Mouse (Mus musculus) CH12.LX (cell line): ENCODE measurements around the gene Krtap1-3. TPM values are rescaled to one million over a fixed set of nuclear protein-coding genes. Genes with fewer than 3 reads are reported as not detected.

Experiments
- DNase-seq: peaks from one replicate; pipeline ENCODE4 v3.0.0-alpha.2; 2013; ENCODE audit errors: extremely low read depth
- H3K27ac ChIP-seq: 2 replicates; pipeline ENCODE4 v1.5.1; 2012; ENCODE audit warnings: low read depth, mild to moderate bottlenecking, control low read depth, moderate library complexity; ENCODE audit not compliant: insufficient read depth
- H3K27me3 ChIP-seq: replicated peaks from 2 replicates; pipeline ENCODE3; 2012; ENCODE audit warnings: inconsistent platforms
- H3K36me3 ChIP-seq, 2 experiments: replicated peaks in 1 of 2; 2 replicates each; pipeline versions ENCODE3 to v1.6.1; 2012; ENCODE audit warnings: inconsistent platforms in 1 of 2, low read length in 1 of 2, mild to moderate bottlenecking in 1 of 2, mixed read lengths in 1 of 2, moderate library complexity in 1 of 2; ENCODE audit not compliant: control insufficient read depth in 1 of 2, insufficient read depth in 1 of 2
- H3K4me1 ChIP-seq, 2 experiments: 2 replicates each; pipeline ENCODE4 v1.6.1; 2012; ENCODE audit warnings: inconsistent platforms in 1 of 2, moderate library complexity in 1 of 2; ENCODE audit not compliant: insufficient read depth in 2 of 2, control insufficient read depth in 1 of 2
- H3K4me2 ChIP-seq: 2 replicates; pipeline ENCODE4 v1.6.1; 2012; ENCODE audit warnings: low read depth, mild to moderate bottlenecking, control low read depth; ENCODE audit not compliant: poor library complexity, insufficient read depth, severe bottlenecking
- H3K4me3 ChIP-seq, 3 experiments: fragments of 150-350 bp in 1 of 3; sonication (generic) in 1 of 3; replicated peaks in 1 of 3; 2 replicates each; pipeline versions ENCODE3 to v1.5.1; 2011 to 2012; ENCODE audit warnings: low read depth in 2 of 3, low read length in 2 of 3, mild to moderate bottlenecking in 2 of 3, moderate library complexity in 2 of 3, control low read depth in 1 of 3, improper control_type of control experiment in 1 of 3, inconsistent platforms in 1 of 3, mixed read lengths in 1 of 3; ENCODE audit not compliant: poor library complexity in 1 of 3
- H3K79me2 ChIP-seq: replicated peaks from 2 replicates; pipeline ENCODE4 v1.6.1; 2012; ENCODE audit warnings: mild to moderate bottlenecking, moderate library complexity; ENCODE audit not compliant: control insufficient read depth, poor library complexity, insufficient read depth, severe bottlenecking; ENCODE audit errors: extremely low read depth
- H3K9ac ChIP-seq: 2 replicates; pipeline ENCODE4 v1.6.1; 2012; ENCODE audit warnings: low read depth, mild to moderate bottlenecking, control low read depth, moderate library complexity; ENCODE audit not compliant: insufficient read depth
- H3K9me3 ChIP-seq: replicated peaks from 2 replicates; pipeline ENCODE3; 2012; ENCODE audit warnings: low read length, inconsistent platforms, mixed read lengths
- CHD1 ChIP-seq: IDR thresholded peaks from 2 replicates; pipeline ENCODE4 v1.6.1; 2012; ENCODE audit warnings: low read depth, low read length, improper control_type of control experiment, inconsistent platforms
- CHD2 ChIP-seq: IDR thresholded peaks from 2 replicates; pipeline ENCODE4 v1.6.1; 2011; ENCODE audit warnings: low read length, improper control_type of control experiment
- GABPA ChIP-seq: IDR thresholded peaks from 2 replicates; pipeline ENCODE4 v1.6.1; 2012; ENCODE audit warnings: low read depth, low read length, improper control_type of control experiment, inconsistent platforms; ENCODE audit not compliant: insufficient replicate concordance
- HCFC1 ChIP-seq: IDR thresholded peaks from 2 replicates; pipeline ENCODE4 v1.6.1; 2012; ENCODE audit warnings: low read depth, mild to moderate bottlenecking, inconsistent platforms, low read length, improper control_type of control experiment
- JUND ChIP-seq: conservative IDR thresholded peaks from 2 replicates; pipeline ENCODE4 v1.6.1; 2011; ENCODE audit warnings: low read depth, low read length, improper control_type of control experiment
- MAFK ChIP-seq: IDR thresholded peaks from 2 replicates; pipeline ENCODE4 v1.6.1; 2011; ENCODE audit warnings: low read length, improper control_type of control experiment; ENCODE audit not compliant: insufficient replicate concordance
- MAX ChIP-seq: IDR thresholded peaks from 2 replicates; pipeline ENCODE4 v1.6.1; 2011; ENCODE audit warnings: low read length, improper control_type of control experiment
- NELFE ChIP-seq: IDR thresholded peaks from 2 replicates; pipeline ENCODE4 v1.6.1; 2011; ENCODE audit warnings: low read depth, low read length, improper control_type of control experiment
- NRF1 ChIP-seq: IDR thresholded peaks from 2 replicates; pipeline ENCODE4 v1.6.1; 2014; ENCODE audit warnings: low read depth, mild to moderate bottlenecking, inconsistent platforms, low read length, improper control_type of control experiment, moderate library complexity
- POLR2AphosphoS2 ChIP-seq: IDR thresholded peaks from 2 replicates; pipeline ENCODE4 v1.6.1; 2011; ENCODE audit warnings: low read depth, low read length, improper control_type of control experiment
- RCOR1 ChIP-seq: conservative IDR thresholded peaks from 2 replicates; pipeline ENCODE4 v1.6.1; 2012; ENCODE audit warnings: low read depth, mild to moderate bottlenecking, inconsistent platforms, low read length, improper control_type of control experiment
- TCF12 ChIP-seq: IDR thresholded peaks from 2 replicates; pipeline ENCODE4 v1.6.1; 2014; ENCODE audit warnings: low read depth, mild to moderate bottlenecking, inconsistent platforms, low read length, improper control_type of control experiment
- UBTF ChIP-seq: IDR thresholded peaks from 2 replicates; pipeline ENCODE4 v1.6.1; 2012; ENCODE audit warnings: low read depth, mild to moderate bottlenecking, inconsistent platforms, low read length, improper control_type of control experiment, moderate library complexity
- USF2 ChIP-seq: conservative IDR thresholded peaks from 2 replicates; pipeline ENCODE4 v1.6.1; 2011; ENCODE audit warnings: low read depth, low read length, improper control_type of control experiment
- ZKSCAN1 ChIP-seq: IDR thresholded peaks from 2 replicates; pipeline ENCODE4 v1.6.1; 2012; ENCODE audit warnings: low read depth, inconsistent platforms, low read length, improper control_type of control experiment, borderline replicate concordance
- dilution Hi-C: fragments of 300-500 bp; cut with MboI; formaldehyde crosslinking; loops from 2 replicates; pipeline ENCODE4 v1.14.3; 2020; ENCODE audit warnings: low sequenced_read_pairs; ENCODE audit not compliant: extremely low pct_unique_long_range_greater_than_20kb, extremely low pct_ligation_motif_present
- in situ Hi-C: fragments of 300-500 bp; cut with MboI; formaldehyde crosslinking; loops from 3 replicates; pipeline ENCODE4 v1.14.3; 2019; ENCODE audit warnings: low sequenced_read_pairs, low pct_ligation_motif_present, low pct_unique_long_range_greater_than_20kb, mixed read lengths
- polyA plus RNA-seq: library from polyadenylated mRNA; unstranded; fragments of >175 nt; gene quantifications from 2 replicates; pipeline ENCODE4 v1.2.1, GENCODE M21; 2012; ENCODE audit warnings: low read depth; ENCODE audit not compliant: insufficient read length
- total RNA-seq, 2 experiments: library from RNA; depleted of rRNA; stranded (reverse); fragments of 300-350 nt in 1 of 2; fragments of >200 nt in 1 of 2; gene quantifications; 2 replicates each; pipeline ENCODE4 v1.2.3; 2012 to 2014

Krtap1-3 gene
- total and polyA plus RNA-seq, 3 experiments = not detected

GRCm38 (mm10) chr11:99585096-99585495, 6.0 kb downstream of the Krtap1-3 start:
- H3K27me3 ChIP-seq = peaks cover 67% of the 10 kb centered on the region
- no peaks in the 10 kb centered on the region for H3K79me2 ChIP-seq
- H3K4me2 ChIP-seq = no peak overlapping the region
- no peak overlapping the region for H3K4me3 ChIP-seq
- in situ Hi-C loops = no loop called here
- H3K4me1 ChIP-seq = no peaks in the 10 kb centered on the region
- TF ChIP-seq MAX = no peak
- TF ChIP-seq NRF1 = no peak
- no peak for TF ChIP-seq UBTF
- TF ChIP-seq NELFE = no peak
- TF ChIP-seq MAFK = no peak
- TF ChIP-seq HCFC1 = no peak
- TF ChIP-seq POLR2AphosphoS2 = no peak
- no peak for TF ChIP-seq GABPA
- no peak for TF ChIP-seq CHD2
- no peak for TF ChIP-seq RCOR1
- TF ChIP-seq USF2 = no peak
- no peak for TF ChIP-seq JUND
- TF ChIP-seq CHD1 = no peak
- no peaks in the 10 kb centered on the region for H3K36me3 ChIP-seq
- H3K9ac ChIP-seq = no peak overlapping the region
- peaks cover 4% of the 10 kb centered on the region for H3K9me3 ChIP-seq
- no peak for DNase-seq
- dilution Hi-C loops = no loop called here
- H3K27ac ChIP-seq = no peak overlapping the region

GRCm38 (mm10) chr11:99583245-99583704, 7.9 kb downstream of the Krtap1-3 start, which contains the start of gene Krtap1-4:
TSS of gene Krtap1-4 (minus strand) at chr11:99583654.
- DNase-seq = no peak
- Histone ChIP-seq H3K27ac (no peak within 1 kb of the TSS), H3K4me3 (no peak within 1 kb of the TSS), H3K27me3 (peaks cover 72% of the 10 kb centered on the region), H3K4me1 (no peaks in the 10 kb centered on the region), H3K9me3 (peaks cover 4% of the 10 kb centered on the region), H3K79me2 (no peaks in the 10 kb centered on the region), H3K36me3 (no peaks in the 10 kb centered on the region), H3K4me2 (no peak within 1 kb of the TSS), H3K9ac (no peak within 1 kb of the TSS)
- dilution Hi-C loops (no loop called here), in situ Hi-C loops (no loop called here)
- no peak for TF ChIP-seq ZKSCAN1
- TF ChIP-seq TCF12 = peak; percentile 47; the same call in 1 of the 2 replicates

- H3K4me3 ChIP-seq = no peak overlapping the region
- H3K79me2 ChIP-seq = no peaks in the 10 kb centered on the region
- in situ Hi-C loops = no loop called here
- peaks cover 74% of the 10 kb centered on the region for H3K27me3 ChIP-seq
- no peaks in the 10 kb centered on the region for H3K36me3 ChIP-seq
- TF ChIP-seq JUND = no peak
- no peak for TF ChIP-seq CHD1
- TF ChIP-seq, all 38 proteins: peak for 0
- no peak for DNase-seq
- dilution Hi-C loops = no loop called here
- Histone ChIP-seq H3K9me3 (peaks cover 4% of the 10 kb centered on the region), H3K4me2 (no peak overlapping the region), H3K9ac (no peak overlapping the region), H3K4me1 (no peaks in the 10 kb centered on the region), H3K27ac (no peak overlapping the region)
These were observed 9.6 kb downstream of the Krtap1-3 start for GRCm38 (mm10) chr11:99581564-99581963.
